Mouse (Mus musculus) intestine, embryonic 14.5 days (tissue): ENCODE results near the gene Hoxa4. TPM values are rescaled to one million over a fixed set of nuclear protein-coding genes. Genes with fewer than 3 reads are reported as not detected.

Source experiments
- ATAC-seq: fragments of 200-750 bp; cut with Nextera tagmentation; replicated peaks from 2 replicates; pipeline ENCODE4 v1.8.0; 2017; ENCODE audit warnings: low read depth, moderate number of reproducible peaks, moderate TSS enrichment, moderate library complexity; ENCODE audit not compliant: low FRiP score, low TSS enrichment
- DNase-seq: peaks from one replicate; pipeline ENCODE4 v3.0.0-alpha.2; 2018; ENCODE audit warnings: low spot score
- H3K27ac ChIP-seq: fragments of 300-500 bp; sonication (generic); 2 replicates; pipeline ENCODE4 v1.5.1; 2014; ENCODE audit warnings: low read depth, mild to moderate bottlenecking, control low read depth
- H3K27me3 ChIP-seq: fragments of 300-500 bp; sonication (generic); replicated peaks from 2 replicates; pipeline ENCODE4 v1.6.1; 2014; ENCODE audit warnings: low read length, control low read depth; ENCODE audit not compliant: control insufficient read depth, insufficient read depth
- H3K36me3 ChIP-seq: fragments of 300-500 bp; sonication (generic); 2 replicates; pipeline ENCODE4 v1.6.1; 2014; ENCODE audit warnings: low read length, control low read depth; ENCODE audit not compliant: control insufficient read depth, insufficient read depth
- H3K4me1 ChIP-seq: fragments of 300-500 bp; sonication (generic); replicated peaks from 2 replicates; pipeline ENCODE4 v1.6.1; 2014; ENCODE audit warnings: low read length, control low read depth, mixed read lengths; ENCODE audit not compliant: control insufficient read depth, insufficient read depth
- H3K4me2 ChIP-seq: fragments of 300-500 bp; sonication (generic); 2 replicates; pipeline ENCODE4 v1.6.1; 2014; ENCODE audit warnings: low read length
- H3K4me3 ChIP-seq: fragments of 300-500 bp; sonication (generic); 2 replicates; pipeline ENCODE4 v1.5.1; 2014; ENCODE audit warnings: low read depth, low read length, control low read depth, mixed read lengths
- H3K9ac ChIP-seq: fragments of 300-500 bp; sonication (generic); 2 replicates; pipeline ENCODE4 v1.6.1; 2014; ENCODE audit warnings: mild to moderate bottlenecking, low read length
- H3K9me3 ChIP-seq: fragments of 300-500 bp; sonication (generic); 2 replicates; pipeline ENCODE4 v1.6.1; 2016; ENCODE audit warnings: low read length, control low read depth; ENCODE audit not compliant: control insufficient read depth
- WGBS: fragments of 180-500 bp; shearing (Covaris S2); extraction: QIAGEN DNeasy Blood & Tissue Kit; methylation state at CpG from one replicate; pipeline ENCODE4 v1.1.7; 2014; 5-methylcytosine and 5-hydroxymethylcytosine counted together
- polyA plus RNA-seq: library from polyadenylated mRNA; unstranded; fragments of >200 nt; fragmentation: Nextera tagmentation; extraction: Ambion mirVana; gene quantifications from 2 replicates; pipeline ENCODE4 v1.2.1, GENCODE M21; 2014

Gene Hoxa4
- polyA plus RNA-seq, 1 experiment from 2014 or later: 7.5 TPM

GRCm38 (mm10) chr6:52183311-52184080, 8.1 kb downstream of the Hoxa4 start:
- H3K9me3 ChIP-seq: no peaks in the 10 kb centered on the region
- H3K4me1 ChIP-seq: peaks cover 77% of the 10 kb centered on the region
- peak overlapping the region; percentile 29 for H3K9ac ChIP-seq
- ATAC-seq (0 out of 2 replicates have a peak, but pooled peaks have one; percentile 24), DNase-seq (no peak)
- peaks cover 12% of the 10 kb centered on the region; the same call in 1 of the 2 replicates for H3K36me3 ChIP-seq
- no peaks in the 10 kb centered on the region for H3K27me3 ChIP-seq
- H3K4me3 ChIP-seq: 0 out of 2 replicates have a peak overlapping the region, but pooled peaks have one; percentile 2
- peak overlapping the region; percentile 38 for H3K4me2 ChIP-seq
- 24% methylated on average over 10 of the region's 10 CpGs for WGBS
- peak overlapping the region; percentile 82 for H3K27ac ChIP-seq

GRCm38 (mm10) chr6:52182793-52183192, 8.8 kb downstream of the Hoxa4 start:
- H3K4me1 ChIP-seq: peaks cover 70% of the 10 kb centered on the region
- peaks cover 12% of the 10 kb centered on the region; the same call in 1 of the 2 replicates for H3K36me3 ChIP-seq
- H3K27me3 ChIP-seq: no peaks in the 10 kb centered on the region
- H3K4me2 ChIP-seq: peak overlapping the region; percentile 38
- 41% methylated on average over 1 of the region's 1 CpGs for WGBS
- peak overlapping the region; percentile 82 for H3K27ac ChIP-seq
- DNase-seq: no peak
- H3K9me3 ChIP-seq: no peaks in the 10 kb centered on the region
- ATAC-seq: no peak
- H3K4me3 ChIP-seq: no peak overlapping the region
- H3K9ac ChIP-seq: no peak overlapping the region

GRCm38 (mm10) chr6:52182030-52182429, 9.5 kb downstream of the Hoxa4 start:
- Histone ChIP-seq H3K4me2 (peak overlapping the region; percentile 22), H3K9me3 (no peaks in the 10 kb centered on the region), H3K4me1 (peaks cover 63% of the 10 kb centered on the region), H3K4me3 (no peak overlapping the region), H3K27ac (no peak overlapping the region), H3K9ac (no peak overlapping the region), H3K27me3 (no peaks in the 10 kb centered on the region), H3K36me3 (peaks cover 12% of the 10 kb centered on the region; the same call in 1 of the 2 replicates)
- WGBS: 48% methylated on average over 2 of the region's 2 CpGs
- no peak for ATAC-seq
- DNase-seq: no peak

- H3K4me2 ChIP-seq: peak overlapping the region; percentile 70
- 40% methylated on average over 3 of the region's 3 CpGs for WGBS
- no peaks in the 10 kb centered on the region for H3K9me3 ChIP-seq
- H3K27me3 ChIP-seq: no peaks in the 10 kb centered on the region
- peak overlapping the region; percentile 61 for H3K4me3 ChIP-seq
- no peak for ATAC-seq
- 0 out of 2 replicates have a peak, but pooled peaks cover 9% of the 10 kb centered on the region for H3K36me3 ChIP-seq
- peaks cover 50% of the 10 kb centered on the region for H3K4me1 ChIP-seq
- peak overlapping the region; percentile 85 for H3K9ac ChIP-seq
- no peak for DNase-seq
- peak overlapping the region; percentile 97 for H3K27ac ChIP-seq
Observed at GRCm38 (mm10) chr6:52180726-52181125, 10.8 kb downstream of the Hoxa4 start.

- WGBS: 28% methylated on average over 11 of the region's 11 CpGs
- no peaks in the 10 kb centered on the region for H3K9me3 ChIP-seq
- peak overlapping the region; percentile 70 for H3K4me2 ChIP-seq
- H3K27ac ChIP-seq: peak overlapping the region; percentile 97
- 0 out of 2 replicates have a peak, but pooled peaks cover 9% of the 10 kb centered on the region for H3K36me3 ChIP-seq
- peak overlapping the region; percentile 85 for H3K9ac ChIP-seq
- ATAC-seq (no peak), DNase-seq (no peak)
- H3K4me1 ChIP-seq: peaks cover 45% of the 10 kb centered on the region
- H3K4me3 ChIP-seq: peak overlapping the region; percentile 61
- no peaks in the 10 kb centered on the region for H3K27me3 ChIP-seq
Observed at GRCm38 (mm10) chr6:52180213-52180710, 11.3 kb downstream of the Hoxa4 start.

GRCm38 (mm10) chr6:52179690-52180089, 11.9 kb downstream of the Hoxa4 start:
- no peaks in the 10 kb centered on the region for H3K27me3 ChIP-seq
- WGBS: 17% methylated on average over 10 of the region's 10 CpGs
- H3K4me3 ChIP-seq: peak overlapping the region; percentile 61
- H3K27ac ChIP-seq: peak overlapping the region; percentile 97
- DNase-seq (no peak), ATAC-seq (no peak)
- H3K4me1 ChIP-seq: peaks cover 39% of the 10 kb centered on the region
- H3K4me2 ChIP-seq: peak overlapping the region; percentile 70
- 0 out of 2 replicates have a peak, but pooled peaks cover 9% of the 10 kb centered on the region for H3K36me3 ChIP-seq
- peak overlapping the region; percentile 85 for H3K9ac ChIP-seq
- H3K9me3 ChIP-seq: no peaks in the 10 kb centered on the region

- peak; percentile 75 for DNase-seq
- ATAC-seq: no peak
- 15% methylated on average over 4 of the region's 4 CpGs for WGBS
- H3K4me3 ChIP-seq: peak overlapping the region; percentile 61
- H3K27ac ChIP-seq: peak overlapping the region; percentile 97
- no peaks in the 10 kb centered on the region for H3K27me3 ChIP-seq
- H3K4me2 ChIP-seq: peak overlapping the region; percentile 70
- no peaks in the 10 kb centered on the region for H3K9me3 ChIP-seq
- peaks cover 33% of the 10 kb centered on the region for H3K4me1 ChIP-seq
- H3K9ac ChIP-seq: peak overlapping the region; percentile 85
- 0 out of 2 replicates have a peak, but pooled peaks cover 9% of the 10 kb centered on the region for H3K36me3 ChIP-seq
Observed at GRCm38 (mm10) chr6:52178918-52179665, 12.5 kb downstream of the Hoxa4 start.

- 14% methylated on average over 9 of the region's 9 CpGs for WGBS
- Histone ChIP-seq H3K36me3 (0 out of 2 replicates have a peak, but pooled peaks cover 9% of the 10 kb centered on the region), H3K27me3 (no peaks in the 10 kb centered on the region), H3K4me2 (peak overlapping the region; percentile 70), H3K4me3 (peak overlapping the region; percentile 61), H3K4me1 (peaks cover 23% of the 10 kb centered on the region), H3K9ac (peak overlapping the region; percentile 85), H3K9me3 (no peaks in the 10 kb centered on the region), H3K27ac (peak overlapping the region; percentile 97)
- no peak for ATAC-seq
- DNase-seq: peak; percentile 79
Observed at GRCm38 (mm10) chr6:52177806-52178205, 13.7 kb downstream of the Hoxa4 start.
